Comparison of ENCODE assay signal across 8 mouse cellular contexts in genomic region chr4:33924234-33924888, GRCm38 (mm10). TPM values are rescaled to one million over a fixed set of nuclear protein-coding genes. Genes with fewer than 3 reads are reported as not detected.
DNase-seq lines count a peak whose midpoint lies in the region; ATAC-seq lines count a peak whose summit lies in the region.

Gene Cnr1, plus strand, starts transcription at chr4:33924593.

- no peaks in the 10 kb centered on the region for H3K36me3 ChIP-seq in hindbrain, embryonic 15.5 days

- H3K9me3 ChIP-seq in hindbrain, embryonic 15.5 days, result no peaks in the 10 kb centered on the region

- peak within 1 kb of the TSS; percentile 77 for H3K4me3 ChIP-seq in hindbrain, embryonic 15.5 days

- peak within 1 kb of the TSS; percentile 96 for H3K4me2 ChIP-seq in hindbrain, embryonic 15.5 days

- H3K27me3 ChIP-seq in hindbrain, embryonic 15.5 days, result no peaks in the 10 kb centered on the region

- peak; percentile 53 for ATAC-seq in common myeloid progenitor, adult 5-6 weeks (replicated peaks; ENCODE audit: low read depth, poor library complexity, severe bottlenecking)
- peak; percentile 89 for ATAC-seq in hindbrain, embryonic 15.5 days (ENCODE audit: low FRiP score, low read depth)

- peak; percentile 94 for DNase-seq in adrenal gland, adult 2 months
- peak; percentile 21 to 29 for DNase-seq in gastrocnemius, adult 8-10 months (ENCODE audit: low spot score in 2 of 2)
- DNase-seq in left cerebral cortex, adult 11 months (ENCODE audit: low spot score), result peak; percentile 54
- DNase-seq in lung, postnatal 14 days, result peak; percentile 70
- DNase-seq in right cerebral cortex, adult 18-20 months, result peak; percentile 72
- no peak for DNase-seq in c-Kit-positive CD71-positive TER-119-positive erythroid progenitor cells, embryonic 14.5 days (ENCODE audit: low spot score)

- under 1% methylated on average over 70 of the region's 77 CpGs for WGBS in hindbrain, embryonic 15.5 days

- H3K9ac ChIP-seq in hindbrain, embryonic 15.5 days, result peak within 1 kb of the TSS; percentile 94

- H3K27ac ChIP-seq in hindbrain, embryonic 15.5 days (replicated peaks), result peak within 1 kb of the TSS; percentile 95

- peaks cover 20% of the 10 kb centered on the region for H3K4me1 ChIP-seq in hindbrain, embryonic 15.5 days (replicated peaks)

RNA-seq across cellular contexts. Expression of gene Cnr1, which starts in this region (rescaled TPM):
- 10 to 100 TPM; 19.4 to 25.8 TPM for total RNA-seq in adrenal gland, adult 2 months (2021)
- polyA plus RNA-seq in adrenal gland, adult 2 months (2012; rRNA removed), result 7.3 and 7.9 TPM in 2 replicates
- not detected in 2 replicates for total RNA-seq in common myeloid progenitor, adult 5-6 weeks (2017)
- total RNA-seq in gastrocnemius, adult 8-10 months (2022), result under 1 TPM; 0.12 to 0.51 (median 0.36) TPM
- polyA plus RNA-seq in hindbrain, embryonic 15.5 days (2015; fragmentation: Nextera tagmentation; extraction: Ambion mirVana), result 54.3 and 63.0 TPM in 2 replicates

Comparison
In these comparisons a context has a peak if more than half of its experiments do, and no peak if none do; other contexts are left out.
1. RNA of gene Cnr1 (total RNA-seq): 19.4 to 25.8 TPM in adrenal gland, adult 2 months; 0.12 to 0.51 TPM in gastrocnemius, adult 8-10 months and not detected in common myeloid progenitor, adult 5-6 weeks; every median in the first group is over 10 times any median in the second.
2. Peak in ATAC-seq in common myeloid progenitor, adult 5-6 weeks; RNA of the gene not detected or under 1 TPM.
3. Peak in DNase-seq in gastrocnemius, adult 8-10 months; RNA of the gene not detected or under 1 TPM.